ENCODE assay signal across 15 mouse cellular contexts in the genomic region with DNA sequence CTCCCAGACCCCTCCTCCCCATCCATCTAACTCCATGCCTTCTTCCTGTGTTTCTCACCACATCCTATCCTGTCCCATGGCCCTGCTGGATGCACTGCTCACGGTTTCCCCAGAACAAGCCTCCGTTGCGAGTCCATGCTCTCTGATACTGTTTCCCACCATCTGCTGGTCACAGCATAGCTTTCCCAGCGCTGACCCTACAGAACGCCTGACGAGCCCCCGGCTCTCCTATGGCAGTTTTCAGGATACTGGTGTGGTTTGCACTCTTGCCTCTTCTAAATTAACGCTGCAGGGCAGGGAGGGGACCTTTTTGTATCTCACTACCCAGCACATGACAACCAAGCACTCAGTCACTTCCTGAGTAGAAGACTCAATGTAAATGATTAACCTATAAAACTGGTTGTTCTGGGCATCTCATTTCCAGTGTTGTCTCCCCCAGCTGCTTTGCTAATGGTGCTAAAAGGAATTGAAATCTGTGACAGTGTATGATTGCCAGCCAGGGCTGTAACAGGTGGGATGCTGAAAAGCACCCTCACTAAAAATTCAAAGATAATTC. TPM values are rescaled to one million over a fixed set of nuclear protein-coding genes. Genes with fewer than 3 reads are reported as not detected.
DNase-seq lines count a peak whose midpoint lies in the region; ATAC-seq and TF ChIP-seq lines count a peak whose summit lies in the region.
"Had no signal": no experiment of that assay in that cellular context is flagged by ENCODE, and none has a peak within 500 bp of the region (broad histone marks: within the 10 kb centered on the region; RNA-seq: fewer than 3 reads in every experiment).

No protein-coding gene starts in this region.

- DNase-seq in heart, adult 8-10 months (ENCODE audit: low spot score), result no peak
- no peak for DNase-seq in Patski (ENCODE audit: low read depth, low spot score)
- no peak for DNase-seq in heart, postnatal 0 days (ENCODE audit: low spot score)
- no peak for DNase-seq in layer of hippocampus, adult 9-11 months
- DNase-seq in thymus, postnatal 10 days (ENCODE audit: low spot score in 2 of 2), result no peak
- DNase-seq in lung, postnatal 14 days, result no peak
- DNase-seq: cerebellum, adult 11 months; kidney, postnatal 36 days; lung, adult 18-20 months; midbrain, embryonic 14.5 days; thymus, adult 2 months had no signal

- 40% methylated on average over 8 of the region's 8 CpGs for WGBS in heart, embryonic 13.5 days
- WGBS in heart, postnatal 0 days, result 40% methylated on average over 8 of the region's 8 CpGs
- 43% methylated on average over 8 of the region's 8 CpGs for WGBS in liver, embryonic 12.5 days (ENCODE audit: insufficient replicate concordance)

- H3K4me2 ChIP-seq in heart, embryonic 13.5 days, result peak overlapping the region; percentile 50
- peak overlapping the region; percentile 29; the same call in 1 of the 2 replicates for H3K4me2 ChIP-seq in heart, postnatal 0 days (ENCODE audit: low read depth, low read length)
- peak overlapping the region; percentile 15; the same call in 1 of the 2 replicates for H3K4me2 ChIP-seq in liver, embryonic 12.5 days
- H3K4me2 ChIP-seq: forebrain, embryonic 12.5 days had no signal

- POLR2A ChIA-PET in Patski (lab: Charles Lee), result interaction anchor here (0.5 kb wide), 1 partner anchor 251 kb away, joined by 3 read pairs; no protein-coding TSS in a partner anchor

- peak overlapping the region; percentile 70 for H3K9ac ChIP-seq in heart, embryonic 13.5 days
- H3K9ac ChIP-seq in heart, postnatal 0 days (replicated peaks; ENCODE audit: low read depth, low read length), result 0 out of 2 replicates have a peak overlapping the region, but pooled peaks have one; percentile 24
- no peak overlapping the region for H3K9ac ChIP-seq in liver, embryonic 12.5 days
- H3K9ac ChIP-seq: forebrain, embryonic 12.5 days had no signal

- H3K4me3 ChIP-seq in heart, embryonic 13.5 days, result no peak overlapping the region
- H3K4me3 ChIP-seq in heart, postnatal 0 days (ENCODE audit: low read depth, low read length), result no peak overlapping the region
- no peak overlapping the region for H3K4me3 ChIP-seq in liver, embryonic 12.5 days
- H3K4me3 ChIP-seq: forebrain, embryonic 12.5 days had no signal

- no peak for ATAC-seq in heart, embryonic 13.5 days (ENCODE audit: extremely low read depth, insufficient number of reproducible peaks, low FRiP score, low TSS enrichment)
- ATAC-seq in Patski, result peak; percentile 24
- no peak for ATAC-seq in heart, postnatal 0 days (ENCODE audit: insufficient read depth, low read depth)
- no peak for ATAC-seq in liver, embryonic 12.5 days
- ATAC-seq: inflammation-experienced regulatory T-cells, adult 6 months had no signal

- TF ChIP-seq CTCF in Patski (IDR thresholded peaks at IDR 0.05), result no peak
- no peak for TF ChIP-seq CTCF in heart, postnatal 0 days (IDR thresholded peaks at IDR 0.05; ENCODE audit: low read depth)

- CTCF ChIA-PET in Patski (lab: Charles Lee), result interaction anchor here (0.6 to 1.1 kb wide), 4 partner anchors 10 to 563 kb away, joined by 3 to 5 read pairs (median 3); no protein-coding TSS in a partner anchor

- H3K27me3 ChIP-seq in heart, embryonic 13.5 days (replicated peaks), result no peaks in the 10 kb centered on the region
- H3K27me3 ChIP-seq in Patski, result no peaks in the 10 kb centered on the region
- no peaks in the 10 kb centered on the region for H3K27me3 ChIP-seq in heart, postnatal 0 days (ENCODE audit: control insufficient read depth, insufficient read depth, low read length)
- H3K27me3 ChIP-seq in liver, embryonic 12.5 days (replicated peaks), result no peaks in the 10 kb centered on the region

- peak overlapping the region; percentile 91 for H3K27ac ChIP-seq in heart, embryonic 13.5 days (replicated peaks)
- H3K27ac ChIP-seq in heart, postnatal 0 days (ENCODE audit: low read depth), result peak overlapping the region; percentile 97
- H3K27ac ChIP-seq in liver, embryonic 12.5 days, result no peak overlapping the region
- H3K27ac ChIP-seq: forebrain, embryonic 12.5 days had no signal

- H3K4me1 ChIP-seq in heart, embryonic 13.5 days, result peaks cover 65% of the 10 kb centered on the region
- H3K4me1 ChIP-seq in heart, postnatal 0 days (ENCODE audit: control insufficient read depth, insufficient read depth), result peaks cover 35% of the 10 kb centered on the region
- peaks cover 23% of the 10 kb centered on the region for H3K4me1 ChIP-seq in liver, embryonic 12.5 days

- in situ Hi-C loops in Patski (cut with MboI; ENCODE audit: low pct_unique_long_range_greater_than_20kb), result loop anchor here (5.0 to 25.0 kb wide), 5 partner anchors 381 to 626 kb away; a partner anchor contains a TSS

- TF ChIP-seq EP300 in heart, postnatal 0 days (IDR thresholded peaks at IDR 0.05; ENCODE audit: low read depth), result no peak

- H3K9me3 ChIP-seq in heart, embryonic 13.5 days, result no peaks in the 10 kb centered on the region
- no peaks in the 10 kb centered on the region for H3K9me3 ChIP-seq in heart, postnatal 0 days (replicated peaks; ENCODE audit: control insufficient read depth, low read length)
- no peaks in the 10 kb centered on the region for H3K9me3 ChIP-seq in liver, embryonic 12.5 days (replicated peaks)
- H3K9me3 ChIP-seq: forebrain, embryonic 12.5 days had no signal

- H3K36me3 ChIP-seq in heart, embryonic 13.5 days, result peaks cover 20% of the 10 kb centered on the region
- peaks cover 23% of the 10 kb centered on the region for H3K36me3 ChIP-seq in heart, postnatal 0 days (replicated peaks; ENCODE audit: control insufficient read depth, insufficient read depth, low read length)
- no peaks in the 10 kb centered on the region for H3K36me3 ChIP-seq in liver, embryonic 12.5 days
- H3K36me3 ChIP-seq: forebrain, embryonic 12.5 days had no signal

RNA-seq across cellular contexts. Expression of a gene that starts 25.2 kb away (rescaled TPM):
- 20.6 and 24.8 TPM in 2 replicates for polyA plus RNA-seq in heart, embryonic 13.5 days (2015; fragmentation: Nextera tagmentation; extraction: Ambion mirVana)
- 100 to 1,000 TPM in 2 of 4 experiments, 10 to 100 TPM in 2; 84.9 to 110 (median 102) TPM for total RNA-seq in heart, adult 8-10 months (2022)
- polyA plus RNA-seq in Patski (2021), result 36.9 TPM
- total RNA-seq in heart, postnatal 0 days (2014; rRNA removed; ENCODE audit: low replicate concordance), result 122 and 134 TPM in 2 replicates
- polyA plus RNA-seq in heart, postnatal 0 days (2015; fragmentation: Nextera tagmentation; extraction: Ambion mirVana), result 29.5 and 45.0 TPM in 2 replicates
- 1.7 and 1.8 TPM in 2 replicates for polyA plus RNA-seq in liver, embryonic 12.5 days (2016; fragmentation: Nextera tagmentation; extraction: Ambion mirVana)
